Mouse (Mus musculus) hindbrain, embryonic 16.5 days (tissue): Measurements from ENCODE around the gene Lrrc26. TPM values are rescaled to one million over a fixed set of nuclear protein-coding genes. Genes with fewer than 3 reads are reported as not detected.

Experiments used
- ATAC-seq: fragments of 200-750 bp; cut with Nextera tagmentation; 2 replicates; pipeline ENCODE4 v1.8.0; 2017; ENCODE audit warnings: moderate TSS enrichment, moderate library complexity
- H3K27ac ChIP-seq: fragments of 300-500 bp; sonication (generic); 2 replicates; pipeline ENCODE4 v1.5.1; 2014; ENCODE audit warnings: low read depth, mild to moderate bottlenecking, control low read depth, low read length, moderate library complexity
- H3K27me3 ChIP-seq: fragments of 300-500 bp; sonication (generic); replicated peaks from 2 replicates; pipeline ENCODE4 v1.6.1; 2014; ENCODE audit warnings: low read length; ENCODE audit not compliant: control insufficient read depth, insufficient read depth
- H3K36me3 ChIP-seq: fragments of 300-500 bp; sonication (generic); 2 replicates; pipeline ENCODE4 v1.6.1; 2014; ENCODE audit warnings: mild to moderate bottlenecking, low read length, moderate library complexity, mixed read lengths; ENCODE audit not compliant: control insufficient read depth, insufficient read depth
- H3K4me1 ChIP-seq: fragments of 300-500 bp; sonication (generic); 2 replicates; pipeline ENCODE4 v1.6.1; 2014; ENCODE audit warnings: low read depth, low read length; ENCODE audit not compliant: control insufficient read depth, insufficient read depth
- H3K4me2 ChIP-seq: fragments of 300-500 bp; sonication (generic); 2 replicates; pipeline ENCODE4 v1.6.1; 2014; ENCODE audit warnings: mild to moderate bottlenecking, low read length, control low read depth, moderate library complexity
- H3K4me3 ChIP-seq: fragments of 300-500 bp; sonication (generic); 2 replicates; pipeline ENCODE4 v1.5.1; 2014; ENCODE audit warnings: mild to moderate bottlenecking, low read length, control low read depth, moderate library complexity
- H3K9ac ChIP-seq: fragments of 300-500 bp; sonication (generic); 2 replicates; pipeline ENCODE4 v1.6.1; 2014; ENCODE audit warnings: low read depth, mild to moderate bottlenecking, control low read depth, low read length, moderate library complexity
- H3K9me3 ChIP-seq: fragments of 300-500 bp; sonication (generic); 2 replicates; pipeline ENCODE4 v1.6.1; 2014; ENCODE audit warnings: mild to moderate bottlenecking, low read length, moderate library complexity; ENCODE audit not compliant: control insufficient read depth
- WGBS: fragments of 180-500 bp; shearing (Covaris S2); extraction: QIAGEN DNeasy Blood & Tissue Kit; methylation state at CpG from one replicate; pipeline ENCODE4 v1.1.7; 2014; 5-methylcytosine and 5-hydroxymethylcytosine counted together
- polyA plus RNA-seq: library from polyadenylated mRNA; unstranded; fragments of >200 nt; fragmentation: Nextera tagmentation; extraction: Ambion mirVana; gene quantifications from 2 replicates; pipeline ENCODE4 v1.2.1, GENCODE M21; 2015

The Lrrc26 gene
- polyA plus RNA-seq, 1 experiment from 2014 or later: 0.13 TPM

- Histone ChIP-seq H3K4me1 (peaks cover 45% of the 10 kb centered on the region), H3K36me3 (no peaks in the 10 kb centered on the region), H3K27me3 (no peaks in the 10 kb centered on the region; the same call in 1 of the 2 replicates), H3K9me3 (no peaks in the 10 kb centered on the region), H3K4me2 (peak overlapping the region; percentile 99), H3K27ac (no peak overlapping the region; the same call in 1 of the 2 replicates), H3K9ac (peak overlapping the region; percentile 83), H3K4me3 (peak overlapping the region; percentile 83)
- 21% methylated on average over 12 of the region's 12 CpGs for WGBS
- no peak for ATAC-seq
Measured at GRCm38 (mm10) chr2:25263623-25264285, 26.0 kb upstream of the Lrrc26 start.

- no peak overlapping the region for H3K27ac ChIP-seq
- H3K4me3 ChIP-seq: peak overlapping the region; percentile 83
- H3K4me1 ChIP-seq: peaks cover 45% of the 10 kb centered on the region
- H3K9ac ChIP-seq: peak overlapping the region; percentile 83
- peak overlapping the region; percentile 99 for H3K4me2 ChIP-seq
- WGBS: 86% methylated on average over 5 of the region's 5 CpGs
- H3K9me3 ChIP-seq: no peaks in the 10 kb centered on the region
- H3K36me3 ChIP-seq: no peaks in the 10 kb centered on the region; the same call in 1 of the 2 replicates
- no peak for ATAC-seq
- H3K27me3 ChIP-seq: no peaks in the 10 kb centered on the region; the same call in 1 of the 2 replicates
Measured at GRCm38 (mm10) chr2:25264286-25264660, 25.4 kb upstream of the Lrrc26 start.

- H3K4me2 ChIP-seq: peak overlapping the region; percentile 99
- no peak overlapping the region for H3K27ac ChIP-seq
- H3K36me3 ChIP-seq: peaks cover 2% of the 10 kb centered on the region; the same call in 1 of the 2 replicates
- H3K9me3 ChIP-seq: no peaks in the 10 kb centered on the region
- no peaks in the 10 kb centered on the region; the same call in 1 of the 2 replicates for H3K27me3 ChIP-seq
- no peak overlapping the region for H3K9ac ChIP-seq
- peaks cover 45% of the 10 kb centered on the region for H3K4me1 ChIP-seq
- ATAC-seq: no peak
- H3K4me3 ChIP-seq: peak overlapping the region; percentile 83
- 55% methylated on average over 3 of the region's 3 CpGs for WGBS
Measured at GRCm38 (mm10) chr2:25264851-25265250, 24.9 kb upstream of the Lrrc26 start.

- Histone ChIP-seq H3K27ac (peak overlapping the region; percentile 73), H3K4me2 (peak overlapping the region; percentile 99), H3K4me3 (peak overlapping the region; percentile 20), H3K9me3 (no peaks in the 10 kb centered on the region), H3K36me3 (peaks cover 8% of the 10 kb centered on the region; the same call in 1 of the 2 replicates), H3K9ac (peak overlapping the region; percentile 44), H3K4me1 (peaks cover 50% of the 10 kb centered on the region), H3K27me3 (no peaks in the 10 kb centered on the region; the same call in 1 of the 2 replicates)
- no peak for ATAC-seq
- 48% methylated on average over 6 of the region's 6 CpGs for WGBS
Measured at GRCm38 (mm10) chr2:25265897-25266656, 23.6 kb upstream of the Lrrc26 start.

GRCm38 (mm10) chr2:25266720-25267119 lies 23.0 kb upstream of the Lrrc26 start:
- H3K36me3 ChIP-seq: peaks cover 9% of the 10 kb centered on the region; the same call in 1 of the 2 replicates
- peak overlapping the region; percentile 44 for H3K9ac ChIP-seq
- WGBS: 25% methylated on average over 2 of the region's 2 CpGs
- H3K27ac ChIP-seq: peak overlapping the region; percentile 73
- no peaks in the 10 kb centered on the region; the same call in 1 of the 2 replicates for H3K27me3 ChIP-seq
- H3K4me2 ChIP-seq: peak overlapping the region; percentile 99
- peaks cover 56% of the 10 kb centered on the region for H3K4me1 ChIP-seq
- no peak for ATAC-seq
- H3K9me3 ChIP-seq: no peaks in the 10 kb centered on the region
- H3K4me3 ChIP-seq: peak overlapping the region; percentile 20; the same call in 1 of the 2 replicates

DNA sequence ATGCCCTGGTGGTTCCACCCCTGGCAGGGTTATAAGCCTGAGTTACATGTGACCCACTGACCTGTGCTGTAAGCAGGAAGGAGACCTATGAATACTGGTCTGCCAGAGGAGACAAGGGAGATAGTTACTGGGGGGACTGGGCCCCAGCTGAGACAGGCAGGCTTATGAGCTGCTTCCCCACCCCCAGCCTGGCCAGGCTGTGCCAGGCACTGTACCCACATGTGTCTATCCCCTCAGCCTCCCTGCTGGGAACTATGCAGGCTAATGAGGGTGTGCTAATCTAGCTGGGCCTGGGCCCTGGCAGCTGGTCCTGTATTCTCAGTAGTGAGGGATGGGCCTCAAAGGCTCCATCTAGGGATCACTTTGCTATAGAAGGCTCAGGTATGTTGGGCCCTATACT lies 22.5 kb upstream of the Lrrc26 start:
- Histone ChIP-seq H3K27me3 (no peaks in the 10 kb centered on the region; the same call in 1 of the 2 replicates), H3K9ac (peak overlapping the region; percentile 36), H3K9me3 (no peaks in the 10 kb centered on the region), H3K27ac (peak overlapping the region; percentile 73), H3K4me3 (0 out of 2 replicates have a peak overlapping the region, but pooled peaks have one; percentile 20), H3K36me3 (peaks cover 9% of the 10 kb centered on the region; the same call in 1 of the 2 replicates), H3K4me1 (peaks cover 56% of the 10 kb centered on the region), H3K4me2 (peak overlapping the region; percentile 99)
- no peak for ATAC-seq

GRCm38 (mm10) chr2:25267746-25268309 lies 21.9 kb upstream of the Lrrc26 start:
- Histone ChIP-seq H3K4me3 (no peak overlapping the region), H3K4me2 (no peak overlapping the region; the same call in 1 of the 2 replicates), H3K27ac (no peak overlapping the region), H3K27me3 (no peaks in the 10 kb centered on the region; the same call in 1 of the 2 replicates), H3K4me1 (peaks cover 56% of the 10 kb centered on the region), H3K9ac (no peak overlapping the region), H3K36me3 (peaks cover 9% of the 10 kb centered on the region; the same call in 1 of the 2 replicates), H3K9me3 (no peaks in the 10 kb centered on the region)
- WGBS: 71% methylated on average over 4 of the region's 4 CpGs
- ATAC-seq: no peak

- WGBS: under 1% methylated on average over 55 of the region's 55 CpGs
- Histone ChIP-seq H3K4me2 (peak within 1 kb of the TSS; percentile 97), H3K4me1 (peaks cover 30% of the 10 kb centered on the region), H3K4me3 (peak within 1 kb of the TSS; percentile 83), H3K9me3 (no peaks in the 10 kb centered on the region), H3K27me3 (no peaks in the 10 kb centered on the region), H3K9ac (peak within 1 kb of the TSS; percentile 87), H3K27ac (peak within 1 kb of the TSS; percentile 85), H3K36me3 (peaks cover 30% of the 10 kb centered on the region)
- ATAC-seq: peak; percentile 96
Measured at GRCm38 (mm10) chr2:25271827-25272511, 17.7 kb upstream of the Lrrc26 start, which contains the start of the genes Ssna1 and Anapc2. Ssna1 (minus strand) TSS chr2:25272438. Anapc2 (plus strand) TSS chr2:25272478.
